Mouse (Mus musculus) T-helper 17 cell (primary cell): ENCODE data around the gene Adcy10.

Source experiments
- in situ Hi-C, 2 experiments: fragments of 300-600 bp; cut with MboI, MseI; formaldehyde crosslinking; loops; 1 replicate in 1 of 2; 2 replicates in 1 of 2; pipeline ENCODE4 v1.15.1; 2025; ENCODE audit warnings: high pct_unique_total_duplicates in 2 of 2

Gene Adcy10

GRCm38 (mm10) chr1:165484688-165485233, at the start of gene Adcy10:
Adcy10 (plus strand) TSS chr1:165485183.
- in situ Hi-C loops = loop anchor here in 1 of 2 experiments (10.0 kb wide), 1 partner anchor 1530 kb away; no protein-coding TSS in a partner anchor

GRCm38 (mm10) chr1:165438289-165439021, 46.5 kb upstream of the Adcy10 start:
- in situ Hi-C loops = no loop called here

- in situ Hi-C loops = no loop called here
Observed at GRCm38 (mm10) chr1:165440788-165441187, 44.2 kb upstream of the Adcy10 start.

- in situ Hi-C loops = no loop called here
Observed at GRCm38 (mm10) chr1:165441201-165441600, 43.8 kb upstream of the Adcy10 start.

- in situ Hi-C loops = no loop called here
Observed at GRCm38 (mm10) chr1:165441719-165442118, 43.3 kb upstream of the Adcy10 start.

GRCm38 (mm10) chr1:165459041-165459502, 25.9 kb upstream of the Adcy10 start:
- in situ Hi-C loops = no loop called here

- in situ Hi-C loops = loop anchor here in 1 of 2 experiments (10.0 kb wide), 2 partner anchors 225 to 545 kb away; partner anchors contain the start of genes Pou2f1 and Tiprl
Observed at GRCm38 (mm10) chr1:165459503-165460181, 25.3 kb upstream of the Adcy10 start.

- in situ Hi-C loops = loop anchor here in 1 of 2 experiments (10.0 kb wide), 2 partner anchors 226 to 544 kb away; partner anchors contain the start of genes Pou2f1 and Tiprl
Observed at GRCm38 (mm10) chr1:165460360-165460800, 24.6 kb upstream of the Adcy10 start, which contains the start of the genes Dcaf6 and Mpc2. Dcaf6 (minus strand) TSS chr1:165460475. Mpc2 (plus strand) TSS chr1:165460637.

GRCm38 (mm10) chr1:165460801-165461377, 24.1 kb upstream of the Adcy10 start:
- in situ Hi-C loops = loop anchor here in 1 of 2 experiments (10.0 kb wide), 2 partner anchors 226 to 544 kb away; partner anchors contain the start of genes Pou2f1 and Tiprl

- in situ Hi-C loops = loop anchor here in 1 of 2 experiments (10.0 kb wide), 2 partner anchors 227 to 543 kb away; partner anchors contain the start of genes Pou2f1 and Tiprl
Observed at GRCm38 (mm10) chr1:165461681-165462080, 23.3 kb upstream of the Adcy10 start.

GRCm38 (mm10) chr1:165462861-165463260, 22.1 kb upstream of the Adcy10 start:
- in situ Hi-C loops = loop anchor here in 1 of 2 experiments (10.0 kb wide), 2 partner anchors 228 to 542 kb away; partner anchors contain the start of genes Pou2f1 and Tiprl

- in situ Hi-C loops = loop anchor here in 1 of 2 experiments (10.0 kb wide), 2 partner anchors 230 to 540 kb away; partner anchors contain the start of genes Pou2f1 and Tiprl
Observed at GRCm38 (mm10) chr1:165464574-165464973, 20.4 kb upstream of the Adcy10 start.

- in situ Hi-C loops = loop anchor here in 1 of 2 experiments (10.0 kb wide), 2 partner anchors 234 to 536 kb away; partner anchors contain the start of genes Pou2f1 and Tiprl
Observed at GRCm38 (mm10) chr1:165468971-165469370, 16.0 kb upstream of the Adcy10 start.

GRCm38 (mm10) chr1:165469717-165470116, 15.3 kb upstream of the Adcy10 start:
- in situ Hi-C loops = loop anchor here in 1 of 2 experiments (10.0 kb wide), 2 partner anchors 235 to 535 kb away; partner anchors contain the start of genes Pou2f1 and Tiprl

GRCm38 (mm10) chr1:165471490-165471889, 13.5 kb upstream of the Adcy10 start:
- in situ Hi-C loops = no loop called here

GRCm38 (mm10) chr1:165486108-165486507, 1.1 kb downstream of the Adcy10 start:
- in situ Hi-C loops = loop anchor here in 1 of 2 experiments (10.0 kb wide), 1 partner anchor 1529 kb away; no protein-coding TSS in a partner anchor

GRCm38 (mm10) chr1:165489197-165489596, 4.2 kb downstream of the Adcy10 start:
- in situ Hi-C loops = loop anchor here in 1 of 2 experiments (10.0 kb wide), 1 partner anchor 1526 kb away; no protein-coding TSS in a partner anchor

- in situ Hi-C loops = no loop called here
Observed at GRCm38 (mm10) chr1:165498856-165499255, 13.9 kb downstream of the Adcy10 start.

- in situ Hi-C loops = no loop called here
Observed at GRCm38 (mm10) chr1:165503307-165504024, 18.5 kb downstream of the Adcy10 start.

GRCm38 (mm10) chr1:165506303-165506702, 21.3 kb downstream of the Adcy10 start:
- in situ Hi-C loops = no loop called here
